Mouse (Mus musculus) MEL (cell line): ENCODE data around the gene Dhh. TPM values are rescaled to one million over a fixed set of nuclear protein-coding genes. Genes with fewer than 3 reads are reported as not detected.

Source experiments
- DNase-seq: peaks from one replicate; pipeline ENCODE4 v3.0.0; 2011; ENCODE audit warnings: low read depth, low spot score
- H3K27ac ChIP-seq: 2 replicates; pipeline ENCODE4 v1.5.1; 2012; ENCODE audit warnings: low read depth, mild to moderate bottlenecking, control low read depth, low read length, moderate library complexity; ENCODE audit not compliant: control insufficient read depth
- H3K27me3 ChIP-seq, 2 experiments: fragments of 150-350 bp in 1 of 2; sonication (generic) in 1 of 2; 2 replicates each; pipeline ENCODE4 v1.6.1; 2012; ENCODE audit warnings: low read length in 2 of 2, mild to moderate bottlenecking in 2 of 2, improper control_type of control experiment in 1 of 2, moderate library complexity in 1 of 2; ENCODE audit not compliant: insufficient read depth in 2 of 2, control insufficient read depth in 1 of 2
- H3K36me3 ChIP-seq, 2 experiments: 2 replicates each; pipeline ENCODE4 v1.6.1; 2012 to 2014; ENCODE audit warnings: low read length in 2 of 2, improper control_type of control experiment in 1 of 2, inconsistent platforms in 1 of 2, mild to moderate bottlenecking in 1 of 2; ENCODE audit not compliant: insufficient read depth in 2 of 2, control insufficient read depth in 1 of 2
- H3K4me1 ChIP-seq, 2 experiments: fragments of 150-350 bp in 1 of 2; sonication (generic) in 1 of 2; 2 replicates each; pipeline ENCODE4 v1.6.1; 2012; ENCODE audit warnings: low read length in 2 of 2, improper control_type of control experiment in 1 of 2, mild to moderate bottlenecking in 1 of 2; ENCODE audit not compliant: insufficient read depth in 2 of 2, control insufficient read depth in 1 of 2
- H3K4me3 ChIP-seq, 2 experiments: fragments of 150-350 bp in 1 of 2; sonication (generic) in 1 of 2; 2 replicates each; pipeline ENCODE4 v1.5.1; 2012; ENCODE audit warnings: low read depth in 2 of 2, low read length in 2 of 2, mild to moderate bottlenecking in 2 of 2, moderate library complexity in 2 of 2, control low read depth in 1 of 2, improper control_type of control experiment in 1 of 2; ENCODE audit not compliant: control insufficient read depth in 1 of 2, insufficient read depth in 1 of 2
- H3K79me2 ChIP-seq: 2 replicates; pipeline ENCODE4 v1.6.1; 2012; ENCODE audit warnings: mild to moderate bottlenecking, low read length, moderate library complexity; ENCODE audit not compliant: control insufficient read depth, poor library complexity, insufficient read depth
- H3K9ac ChIP-seq: 2 replicates; pipeline ENCODE4 v1.6.1; 2012; ENCODE audit warnings: low read depth, mild to moderate bottlenecking, control low read depth, low read length, moderate library complexity; ENCODE audit not compliant: control insufficient read depth, poor library complexity, severe bottlenecking
- H3K9me3 ChIP-seq: fragments of 150-350 bp; sonication (generic); replicated peaks from 2 replicates; pipeline ENCODE4 v1.6.1; 2012; ENCODE audit warnings: mild to moderate bottlenecking, low read length, improper control_type of control experiment, moderate library complexity; ENCODE audit not compliant: insufficient read depth
- BHLHE40 ChIP-seq: IDR thresholded peaks from 2 replicates; pipeline ENCODE4 v1.6.1; 2012; ENCODE audit warnings: low read depth, mild to moderate bottlenecking, inconsistent platforms, low read length, improper control_type of control experiment, borderline replicate concordance
- CHD1 ChIP-seq: IDR thresholded peaks from 2 replicates; pipeline ENCODE4 v1.6.1; 2012; ENCODE audit warnings: low read depth, mild to moderate bottlenecking, inconsistent platforms, low read length, improper control_type of control experiment
- CHD2 ChIP-seq: IDR thresholded peaks from 2 replicates; pipeline ENCODE4 v1.6.1; 2011; ENCODE audit warnings: low read length, improper control_type of control experiment
- CTCF ChIP-seq, 3 experiments: IDR thresholded peaks in 2 of 3; conservative IDR thresholded peaks in 1 of 3; 2 replicates each; pipeline ENCODE4 v1.5.1; 2011 to 2012; ENCODE audit warnings: low read length in 3 of 3, low read depth in 2 of 3, mild to moderate bottlenecking in 2 of 3, improper control_type of control experiment in 1 of 3, inconsistent platforms in 1 of 3, mixed read lengths in 1 of 3, moderate library complexity in 1 of 3; ENCODE audit not compliant: control insufficient read depth in 1 of 3, insufficient read depth in 1 of 3, poor library complexity in 1 of 3, severe bottlenecking in 1 of 3
- ELF1 ChIP-seq: IDR thresholded peaks from 2 replicates; pipeline ENCODE4 v1.6.1; 2014; ENCODE audit warnings: low read depth, mild to moderate bottlenecking, inconsistent platforms, low read length, improper control_type of control experiment, moderate library complexity
- EP300 ChIP-seq, 2 experiments: IDR thresholded peaks; 2 replicates each; pipeline ENCODE4 v1.6.1; 2011; ENCODE audit warnings: improper control_type of control experiment in 2 of 2, low read length in 2 of 2, low read depth in 1 of 2, mild to moderate bottlenecking in 1 of 2
- GABPA ChIP-seq: IDR thresholded peaks from 2 replicates; pipeline ENCODE4 v1.6.1; 2012; ENCODE audit warnings: low read depth, mild to moderate bottlenecking, inconsistent platforms, low read length, improper control_type of control experiment, moderate library complexity
- GATA1 ChIP-seq: IDR thresholded peaks from 2 replicates; pipeline ENCODE4 v1.6.1; 2011; ENCODE audit warnings: low read depth, low read length, improper control_type of control experiment
- JUND ChIP-seq: IDR thresholded peaks from 2 replicates; pipeline ENCODE4 v1.6.1; 2011; ENCODE audit warnings: low read depth, mild to moderate bottlenecking, improper control_type of control experiment, low read length
- KAT2A ChIP-seq: conservative IDR thresholded peaks from 2 replicates; pipeline ENCODE4 v1.6.1; 2012; ENCODE audit warnings: low read depth, low read length, improper control_type of control experiment, inconsistent platforms
- MAZ ChIP-seq: IDR thresholded peaks from 2 replicates; pipeline ENCODE4 v1.6.1; 2012; ENCODE audit warnings: low read depth, mild to moderate bottlenecking, inconsistent platforms, low read length, improper control_type of control experiment
- MEF2A ChIP-seq: IDR thresholded peaks from 2 replicates; pipeline ENCODE4 v1.6.1; 2014; ENCODE audit warnings: low read depth, mild to moderate bottlenecking, inconsistent platforms, low read length, improper control_type of control experiment; ENCODE audit not compliant: poor library complexity, insufficient replicate concordance, severe bottlenecking; ENCODE audit errors: extremely low read depth
- MYB ChIP-seq: IDR thresholded peaks from 2 replicates; pipeline ENCODE4 v1.6.1; 2011; ENCODE audit warnings: mild to moderate bottlenecking, low read depth, low read length, improper control_type of control experiment
- MYC ChIP-seq: IDR thresholded peaks from 2 replicates; pipeline ENCODE4 v1.6.1; 2011; ENCODE audit warnings: low read depth, mild to moderate bottlenecking, low read length, improper control_type of control experiment, moderate library complexity
- POLR2AphosphoS5 ChIP-seq: IDR thresholded peaks from 2 replicates; pipeline ENCODE4 v1.6.1; 2012; ENCODE audit warnings: low read depth, borderline replicate concordance, mild to moderate bottlenecking, inconsistent platforms, low read length, moderate library complexity, mixed read lengths
- RAD21 ChIP-seq: IDR thresholded peaks from 2 replicates; pipeline ENCODE4 v1.6.1; 2011; ENCODE audit warnings: mild to moderate bottlenecking, low read depth, low read length, improper control_type of control experiment
- TAL1 ChIP-seq: IDR thresholded peaks from 2 replicates; pipeline ENCODE4 v1.6.1; 2012; ENCODE audit warnings: mild to moderate bottlenecking, inconsistent platforms, low read length, moderate library complexity, mixed read lengths
- TBP ChIP-seq: IDR thresholded peaks from 2 replicates; pipeline ENCODE4 v1.8.0; 2011; ENCODE audit warnings: low read depth, low read length, improper control_type of control experiment
- TCF12 ChIP-seq: IDR thresholded peaks from 2 replicates; pipeline ENCODE4 v1.6.1; 2014; ENCODE audit warnings: low read depth, mild to moderate bottlenecking, inconsistent platforms, low read length, improper control_type of control experiment, moderate library complexity
- USF2 ChIP-seq, 2 experiments: IDR thresholded peaks; 2 replicates each; pipeline ENCODE4 v1.6.1; 2011 to 2012; ENCODE audit warnings: improper control_type of control experiment in 2 of 2, low read length in 2 of 2, borderline replicate concordance in 1 of 2, inconsistent platforms in 1 of 2, low read depth in 1 of 2, mild to moderate bottlenecking in 1 of 2; ENCODE audit not compliant: insufficient read depth in 1 of 2
- ZC3H11A ChIP-seq: IDR thresholded peaks from 2 replicates; pipeline ENCODE4 v1.6.1; 2012; ENCODE audit warnings: low read depth, mild to moderate bottlenecking, inconsistent platforms, low read length, improper control_type of control experiment
- ZKSCAN1 ChIP-seq: IDR thresholded peaks from 2 replicates; pipeline ENCODE4 v1.6.1; 2012; ENCODE audit warnings: low read depth, mild to moderate bottlenecking, inconsistent platforms, low read length, improper control_type of control experiment, moderate library complexity
- ZNF384 ChIP-seq: IDR thresholded peaks from 2 replicates; pipeline ENCODE4 v1.6.1; 2012; ENCODE audit warnings: low read depth, mild to moderate bottlenecking, inconsistent platforms, low read length, improper control_type of control experiment
- polyA plus RNA-seq, 2 experiments: library from polyadenylated mRNA; stranded (reverse) in 1 of 2; unstranded in 1 of 2; fragments of >175 nt in 1 of 2; fragments of >200 nt in 1 of 2; gene quantifications; 2 replicates each; pipeline versions ENCODE4 v1.2.1 to v1.2.4; 2012; ENCODE audit warnings: low replicate concordance in 2 of 2, low read depth in 1 of 2; ENCODE audit not compliant: insufficient read length in 2 of 2, insufficient read depth in 1 of 2, missing spikeins in 1 of 2
- total RNA-seq: library from RNA; depleted of rRNA; stranded (reverse); fragments of 300-350 nt; gene quantifications from 2 replicates; pipeline ENCODE4 v1.2.3, GENCODE M21; 2012

Dhh gene
- total and polyA plus RNA-seq, 3 experiments, result 0.12 TPM; not detected in 2

GRCm38 (mm10) chr15:98886667-98887387 lies 11.5 kb downstream of the Dhh start:
- Histone ChIP-seq H3K9ac (no peak overlapping the region), H3K9me3 (no peaks in the 10 kb centered on the region), H3K79me2 (no peaks in the 10 kb centered on the region), H3K4me1 (peaks cover 2 to 8% of the 10 kb centered on the region in 2 experiments), H3K36me3 (peaks cover 0 to 6% of the 10 kb centered on the region in 2 experiments; a peak in 2 of 4 replicates), H3K27me3 (peaks cover 0 to 3% of the 10 kb centered on the region in 2 experiments; a peak in 1 of 4 replicates), H3K27ac (no peak overlapping the region), H3K4me3 (no peak overlapping the region)
- TF ChIP-seq TAL1, result no peak
- no peak for DNase-seq

- Histone ChIP-seq H3K4me3 (no peak overlapping the region), H3K79me2 (no peaks in the 10 kb centered on the region; the same call in 1 of the 2 replicates), H3K9me3 (no peaks in the 10 kb centered on the region), H3K36me3 (peaks cover 0 to 9% of the 10 kb centered on the region in 2 experiments; a peak in 2 of 4 replicates), H3K27me3 (peaks cover 0 to 3% of the 10 kb centered on the region in 2 experiments; a peak in 1 of 4 replicates), H3K4me1 (peaks cover 5 to 16% of the 10 kb centered on the region in 2 experiments), H3K9ac (no peak overlapping the region), H3K27ac (no peak overlapping the region)
- no peak for DNase-seq
- TF ChIP-seq KAT2A (no peak), GATA1 (no peak), EP300 (IDR thresholded peaks at IDR 0.05; ENCODE audit: low read depth in 1 of 2, low read length in 2 of 2) (no peak), BHLHE40 (no peak), USF2 (IDR thresholded peaks at IDR 0.05; ENCODE audit: borderline replicate concordance in 1 of 2, insufficient read depth in 1 of 2, low read depth in 1 of 2, low read length in 2 of 2) (no peak), ZKSCAN1 (no peak), POLR2AphosphoS5 (no peak), ELF1 (no peak), TCF12 (no peak), MAZ (no peak), CTCF (IDR thresholded peaks at IDR 0.05 in 2 of 3, conservative IDR thresholded peaks at IDR 0.05 in 1 of 3; ENCODE audit: control insufficient read depth in 1 of 3, insufficient read depth in 1 of 3, low read depth in 2 of 3, low read length in 3 of 3, poor library complexity in 1 of 3, severe bottlenecking in 1 of 3) (no peak)
These were observed 14.2 kb downstream of the Dhh start for GRCm38 (mm10) chr15:98884106-98884505.

- Histone ChIP-seq H3K4me1 (peaks cover 5 to 16% of the 10 kb centered on the region in 2 experiments), H3K27ac (no peak overlapping the region), H3K79me2 (no peaks in the 10 kb centered on the region; the same call in 1 of the 2 replicates), H3K4me3 (no peak overlapping the region), H3K9ac (no peak overlapping the region), H3K9me3 (no peaks in the 10 kb centered on the region), H3K27me3 (0 out of 4 replicates have a peak, but pooled peaks cover 0 to 3% of the 10 kb centered on the region in 2 experiments), H3K36me3 (peaks cover 0 to 9% of the 10 kb centered on the region in 2 experiments; a peak in 2 of 4 replicates)
- no peak for DNase-seq
- TF ChIP-seq TAL1 (no peak), BHLHE40 (no peak), GABPA (no peak), ZKSCAN1 (no peak), MYC (no peak), RAD21 (no peak), TBP (no peak), MYB (no peak), CHD2 (no peak), USF2 (IDR thresholded peaks at IDR 0.05; ENCODE audit: borderline replicate concordance in 1 of 2, insufficient read depth in 1 of 2, low read depth in 1 of 2, low read length in 2 of 2) (no peak), ZNF384 (no peak), MEF2A (no peak), MAZ (no peak), JUND (no peak), ZC3H11A (no peak), CTCF (IDR thresholded peaks at IDR 0.05 in 2 of 3, conservative IDR thresholded peaks at IDR 0.05 in 1 of 3; ENCODE audit: control insufficient read depth in 1 of 3, insufficient read depth in 1 of 3, low read depth in 2 of 3, low read length in 3 of 3, poor library complexity in 1 of 3, severe bottlenecking in 1 of 3) (no peak), CHD1 (no peak)
These were observed 14.7 kb downstream of the Dhh start for GRCm38 (mm10) chr15:98883661-98884060.
